Mouse (Mus musculus): ENCODE measurements around the gene Wls. TPM values are rescaled to one million over a fixed set of nuclear protein-coding genes. Genes with fewer than 3 reads are reported as not detected.

The Wls gene
- polyA plus RNA-seq, 1 experiment from 2014 or later = 80.1 TPM

Other genes starting within 250 kb of the Wls start
- not detected in 2 replicates for gene Rpe65, start 240.5 kb upstream of the Wls start, polyA plus RNA-seq (2015; fragmentation: Nextera tagmentation; extraction: Ambion mirVana)

Data from neural tube, embryonic 13.5 days (tissue).